Mouse (Mus musculus) thymus, postnatal 0 days (tissue): ENCODE data around the gene Tbc1d13. TPM values are rescaled to one million over a fixed set of nuclear protein-coding genes. Genes with fewer than 3 reads are reported as not detected.
A peak's percentile ranks its signal among the peaks of the same experiment; 100 is the strongest.

Experiments used
- DNase-seq: peaks from one replicate; pipeline ENCODE4 v3.0.0-alpha.2; 2015; ENCODE audit warnings: low spot score
- polyA plus RNA-seq: library from polyadenylated mRNA; unstranded; fragments of >200 nt; fragmentation: Nextera tagmentation; extraction: Ambion mirVana; gene quantifications from 2 replicates; pipeline ENCODE4 v1.2.1, GENCODE M21; 2015

Gene Tbc1d13
- polyA plus RNA-seq: 4.9 and 5.7 TPM in 2 replicates

- DNase-seq: peak; percentile 97
These were observed at the start of gene Tbc1d13 for GRCm38 (mm10) chr2:30133613-30134377. TSS of gene Tbc1d13 (plus strand) at chr2:30133746.

GRCm38 (mm10) chr2:30084113-30084512, 49.4 kb upstream of the Tbc1d13 start:
- no peak for DNase-seq

GRCm38 (mm10) chr2:30084632-30085031, 48.9 kb upstream of the Tbc1d13 start:
- no peak for DNase-seq

DNA sequence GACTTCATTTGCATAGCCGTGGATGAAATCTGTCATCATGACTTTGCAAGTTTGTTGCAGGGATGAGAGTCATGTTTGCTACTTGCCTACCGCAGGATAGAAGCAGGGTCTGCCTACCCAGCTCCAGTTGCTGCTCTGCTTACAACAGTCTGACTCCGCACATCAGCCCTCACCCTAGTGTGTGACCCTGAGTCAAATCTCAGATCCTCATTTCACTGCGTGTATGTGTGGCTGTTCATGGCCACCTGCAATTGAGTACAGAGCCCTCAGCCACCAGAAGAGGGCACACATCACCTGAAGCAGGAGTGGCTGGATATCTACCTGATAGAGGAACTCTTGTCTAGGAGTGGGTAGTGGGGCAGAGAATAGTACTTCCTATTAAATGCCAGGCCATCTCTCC, 46.2 kb upstream of the Tbc1d13 start:
- DNase-seq: no peak

DNA sequence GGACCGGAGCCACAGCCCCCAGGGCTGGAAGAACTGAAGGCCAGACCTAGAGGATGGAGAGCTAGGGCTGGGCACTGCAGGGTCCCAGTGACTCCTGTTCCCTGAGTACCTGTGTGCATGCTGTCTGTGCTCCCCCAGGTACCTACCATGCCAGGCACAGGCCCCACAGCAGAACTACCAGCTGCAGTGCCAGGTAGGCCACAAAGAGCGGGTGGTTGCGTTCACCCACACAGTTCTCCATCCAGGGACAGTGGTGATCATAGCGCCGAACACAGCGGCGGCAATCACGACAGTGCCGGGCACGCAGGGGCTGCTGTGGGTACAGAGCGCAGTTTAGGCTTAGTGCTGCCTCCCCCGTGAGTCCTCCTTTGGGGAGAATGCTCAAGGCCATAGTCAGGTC, 42.0 kb upstream of the Tbc1d13 start:
- no peak for DNase-seq

- DNase-seq: no peak
These were observed 41.1 kb upstream of the Tbc1d13 start for GRCm38 (mm10) chr2:30092280-30092918.

GRCm38 (mm10) chr2:30093471-30094207, 39.9 kb upstream of the Tbc1d13 start, which contains the start of gene Zdhhc12:
TSS of gene Zdhhc12 (minus strand) at chr2:30093648.
- DNase-seq: peak; percentile 100

DNA sequence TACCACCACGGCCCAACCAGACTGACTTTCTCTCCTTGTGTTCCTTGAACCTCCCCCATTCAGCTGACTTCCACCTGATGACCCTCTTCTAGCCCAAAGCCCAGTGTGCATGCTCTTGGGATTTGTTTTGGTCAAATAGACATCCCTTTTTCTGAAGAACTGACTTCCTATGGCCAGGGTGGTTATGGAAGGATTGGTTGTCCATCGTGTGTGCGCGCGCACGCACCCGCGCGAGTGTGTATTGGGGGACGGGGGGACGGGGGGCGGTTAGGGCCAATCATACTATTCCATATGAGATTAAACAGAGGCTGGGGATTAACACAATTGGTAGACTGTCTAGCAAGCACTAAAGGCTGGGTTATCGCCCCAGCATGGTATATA, 39.3 kb upstream of the Tbc1d13 start:
- no peak for DNase-seq

DNA sequence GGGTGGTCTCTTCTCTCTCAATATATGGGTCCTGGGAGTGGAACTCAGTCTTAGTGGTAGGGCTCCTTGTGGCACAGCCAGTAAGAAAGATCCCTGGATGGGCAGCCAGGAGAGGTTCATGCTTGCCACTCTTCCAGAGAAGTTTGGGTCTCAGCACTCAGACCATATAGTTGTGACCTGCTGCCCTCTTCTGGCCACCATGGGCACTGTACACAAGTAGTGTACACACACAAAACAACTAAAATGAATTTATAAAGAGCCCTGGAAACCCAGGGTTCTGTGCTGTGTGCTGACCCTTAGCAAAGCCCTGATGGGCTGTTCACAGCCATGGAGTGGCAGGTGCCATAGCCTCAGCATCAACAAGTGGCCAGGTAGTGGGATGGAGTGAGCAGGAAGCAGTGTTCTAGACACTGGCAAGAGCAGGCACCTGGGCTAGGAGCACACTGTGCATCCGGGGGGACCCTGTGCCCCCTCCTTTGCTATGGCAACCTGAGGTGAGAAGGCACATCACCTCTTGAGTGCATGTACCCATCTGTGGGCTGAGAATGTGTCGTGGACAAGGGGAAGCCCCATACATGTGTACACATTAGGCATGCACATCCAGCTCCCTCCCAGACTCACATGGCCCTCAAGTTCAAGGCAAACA, 37.5 kb upstream of the Tbc1d13 start:
- peak; percentile 58 for DNase-seq

DNA sequence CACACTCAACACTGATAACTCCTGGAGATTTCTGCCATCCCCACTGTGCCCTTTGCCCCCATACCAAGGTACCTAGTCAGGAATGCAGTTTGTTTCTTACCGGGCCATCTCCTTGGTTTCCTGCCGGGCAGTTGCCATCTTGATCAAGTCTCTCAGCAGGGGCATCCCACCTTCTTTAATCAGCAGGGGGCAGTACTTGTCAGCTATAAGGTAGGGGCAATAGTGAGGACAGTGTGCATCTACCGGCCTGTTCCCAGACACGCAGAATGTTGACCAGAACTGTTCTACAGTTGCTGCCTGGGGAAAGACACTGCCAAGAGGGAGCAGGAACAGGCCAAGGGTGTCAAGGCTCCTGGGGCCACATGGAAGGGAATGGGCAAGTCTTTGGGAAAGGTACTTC, 33.3 kb upstream of the Tbc1d13 start:
- no peak for DNase-seq

DNA sequence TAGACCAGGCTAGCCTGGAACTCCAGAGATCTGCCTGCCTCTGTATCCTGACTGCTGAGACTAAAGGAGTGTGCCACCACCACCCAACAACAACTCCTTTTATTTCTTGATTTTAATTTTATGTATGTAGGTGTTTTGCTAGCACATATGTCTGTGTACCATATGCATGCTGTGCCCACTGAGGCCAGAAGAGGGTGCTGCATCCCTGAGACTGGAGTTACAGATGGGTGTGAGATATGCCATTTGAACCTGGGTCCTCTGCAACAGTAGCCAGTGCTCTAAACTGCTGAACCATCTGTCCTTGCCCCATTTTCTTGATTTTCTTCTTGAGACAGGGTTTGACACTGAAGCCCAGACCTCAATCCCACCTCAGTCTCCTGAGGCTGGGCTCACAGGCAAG, 27.2 kb upstream of the Tbc1d13 start:
- peak; percentile 70 for DNase-seq

DNA sequence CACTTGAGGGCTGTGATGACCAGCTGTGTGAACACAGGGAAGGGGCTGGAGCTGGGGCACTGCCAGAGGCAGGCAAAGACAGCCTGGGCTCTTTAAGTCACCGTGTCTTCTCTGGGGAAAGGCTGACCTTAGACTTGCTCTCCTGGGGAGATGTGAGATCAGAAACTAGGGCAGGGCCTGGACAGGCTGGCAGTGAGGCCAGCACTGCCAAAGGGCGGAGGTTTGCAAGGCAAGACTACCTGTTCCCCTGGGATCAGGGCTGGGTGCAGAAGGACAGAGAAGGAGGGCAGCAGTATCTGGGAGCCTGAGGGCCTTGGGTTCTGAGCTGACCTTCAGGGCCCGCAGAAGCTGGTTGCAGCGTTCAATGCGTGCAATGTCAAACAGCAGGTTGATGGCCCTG, 25.9 kb upstream of the Tbc1d13 start:
- DNase-seq: no peak

GRCm38 (mm10) chr2:30108260-30108659, 25.3 kb upstream of the Tbc1d13 start:
- no peak for DNase-seq

DNA sequence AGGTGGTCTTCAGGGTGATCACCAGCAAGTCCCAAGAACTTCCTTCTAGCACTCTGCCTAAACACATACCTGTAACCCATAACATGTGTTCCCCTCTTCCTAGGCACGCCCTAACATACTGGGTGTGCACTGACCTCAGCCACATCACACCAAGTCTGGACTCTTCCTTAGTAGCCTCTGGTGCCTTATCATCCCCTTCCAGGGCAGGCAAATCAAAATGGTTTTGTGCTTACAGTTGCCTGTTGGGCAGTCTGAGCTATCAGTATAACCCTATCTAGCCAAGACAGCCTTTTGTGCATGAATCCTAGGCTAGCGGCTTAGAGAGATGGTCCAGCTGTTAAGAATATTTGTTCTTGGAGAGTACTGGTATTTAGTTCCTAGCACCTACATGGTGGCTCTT, 22.0 kb upstream of the Tbc1d13 start:
- no peak for DNase-seq

DNA sequence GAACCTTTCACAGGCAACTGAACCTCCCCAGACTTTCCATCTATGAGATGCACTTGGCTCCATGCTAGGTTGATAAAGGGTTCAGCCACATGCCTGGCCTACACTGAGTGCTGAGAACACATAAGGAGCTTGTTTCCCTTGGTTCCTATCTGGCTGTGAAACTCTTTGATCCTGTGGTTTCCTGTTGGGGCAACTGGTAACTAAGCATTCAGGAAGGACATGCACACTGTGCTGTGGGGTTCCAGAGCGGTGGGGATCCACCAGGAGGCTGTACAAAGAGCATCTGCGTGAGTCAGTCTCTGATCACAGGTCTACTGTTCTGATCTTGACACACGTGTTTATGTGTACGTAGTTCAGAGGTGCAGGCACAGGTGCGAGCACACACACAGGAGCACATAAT, 21.0 kb upstream of the Tbc1d13 start:
- peak; percentile 55 for DNase-seq

DNA sequence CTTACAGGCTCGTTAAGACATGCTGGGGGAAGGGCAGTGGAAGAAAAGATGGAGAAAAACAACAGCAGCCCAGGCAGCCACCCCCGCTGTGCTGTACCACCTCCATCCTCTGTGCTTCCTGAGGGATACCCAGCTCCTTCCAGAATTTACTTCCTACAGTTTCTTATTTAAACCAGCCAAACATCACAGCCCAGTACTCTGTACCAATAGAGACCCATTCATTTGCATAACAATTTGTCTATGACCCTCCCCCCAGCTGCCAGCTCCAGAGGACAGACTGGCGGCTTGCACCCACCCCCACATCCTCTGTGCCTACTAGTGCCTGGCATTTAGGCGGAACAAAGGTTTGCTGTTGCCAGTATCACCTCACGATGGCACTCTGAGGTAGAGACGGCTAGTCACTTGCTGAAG, 13.9 kb upstream of the Tbc1d13 start:
- DNase-seq: peak; percentile 41

DNA sequence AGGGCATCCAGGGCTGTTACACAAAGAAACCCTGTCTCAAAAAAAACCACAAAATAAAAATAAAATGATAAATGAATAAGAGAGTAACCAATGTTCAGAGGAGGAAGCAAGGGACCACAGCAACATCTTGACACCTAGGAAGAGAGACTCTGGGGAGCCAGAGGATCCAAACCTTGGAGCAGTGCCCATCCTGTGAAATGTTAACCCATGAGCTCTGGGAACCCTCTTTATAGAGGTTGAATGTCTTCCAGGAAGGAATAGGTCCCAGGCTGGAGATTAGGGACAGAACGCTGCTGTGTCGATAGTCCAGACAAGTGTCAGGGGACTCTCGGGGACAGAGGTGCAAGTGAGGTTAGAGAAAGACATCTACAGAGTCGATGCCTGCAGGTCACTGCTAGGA, 13.3 kb upstream of the Tbc1d13 start:
- DNase-seq: no peak

GRCm38 (mm10) chr2:30122766-30123165, 10.8 kb upstream of the Tbc1d13 start:
- no peak for DNase-seq

DNA sequence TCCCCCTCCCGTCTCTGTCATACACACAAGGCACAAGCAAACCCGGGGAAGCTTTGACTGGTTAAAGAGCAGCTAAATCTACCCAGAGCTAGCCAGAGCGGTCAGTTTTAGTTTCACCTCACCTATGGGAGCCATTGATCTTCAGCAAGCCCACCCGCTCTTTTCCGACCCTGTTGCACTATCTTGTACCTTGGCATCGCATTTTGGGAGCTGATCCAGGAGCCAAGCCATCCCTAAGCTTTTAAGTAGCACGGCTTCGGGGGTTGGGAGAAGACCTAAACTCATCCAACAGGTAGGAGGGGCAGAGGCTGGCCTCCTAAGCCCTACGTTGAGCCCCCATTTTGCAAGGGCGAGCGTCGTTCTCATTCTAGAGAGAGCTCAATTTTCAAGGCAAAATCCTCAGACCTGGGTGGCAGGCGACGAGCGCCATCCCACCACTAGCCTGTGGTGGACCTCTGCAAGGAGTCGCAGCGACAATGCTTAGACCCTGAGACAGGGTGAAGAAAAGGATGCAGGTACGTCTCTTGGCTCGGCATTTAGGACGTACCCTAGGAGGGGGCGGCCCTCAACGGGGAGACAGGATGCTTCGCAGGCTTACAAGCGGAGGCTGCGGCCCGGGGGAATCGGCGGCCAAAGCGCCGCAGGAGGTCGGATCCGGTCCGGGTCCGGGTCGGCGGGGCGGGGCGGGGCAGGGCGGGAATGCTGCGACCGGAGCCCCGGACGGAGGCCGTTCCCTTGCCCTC, 9.6 kb upstream of the Tbc1d13 start:
- no peak for DNase-seq

DNA sequence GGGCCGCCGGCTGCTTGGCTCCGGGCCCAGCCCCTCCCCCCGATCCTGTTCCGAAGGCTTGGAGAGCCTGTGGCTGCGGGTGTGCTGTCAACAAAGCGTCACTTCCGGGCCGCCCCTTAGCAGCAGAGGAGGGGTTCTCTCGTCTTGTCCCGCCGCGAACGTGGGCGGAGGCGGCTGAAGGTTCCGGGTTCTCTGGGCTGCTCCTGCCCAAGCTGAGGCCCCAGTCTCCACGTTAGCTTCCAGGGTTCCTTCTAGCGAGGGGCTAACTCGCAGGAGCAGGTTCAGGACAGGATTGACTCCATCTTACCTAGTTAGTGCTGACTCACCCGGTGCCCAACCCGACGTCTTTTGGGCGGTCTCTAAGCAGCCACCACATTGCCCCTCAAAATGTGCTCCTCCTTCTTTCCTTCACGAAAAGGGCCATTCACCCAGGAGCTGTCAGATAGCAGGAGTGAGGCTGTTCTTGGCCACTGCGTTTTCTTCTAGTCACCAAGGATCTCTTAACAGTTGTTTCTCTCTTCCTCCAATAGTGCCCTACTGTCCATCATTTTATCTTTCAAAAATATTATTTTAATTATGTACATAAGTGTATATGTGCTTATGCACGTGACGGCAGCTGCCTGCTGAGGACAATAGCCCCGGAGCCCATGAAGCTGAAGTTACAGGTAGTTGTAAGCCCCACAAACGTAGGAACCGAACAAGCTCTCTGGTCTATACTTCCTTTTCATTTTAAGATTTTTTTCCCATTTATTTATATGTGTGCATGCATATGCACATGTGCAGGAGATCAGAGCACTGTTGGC, 8.9 kb upstream of the Tbc1d13 start, which contains the start of gene Zer1:
Zer1 (minus strand) TSS at position 114 of the 803 bp plus-strand sequence.
- DNase-seq: peak; percentile 92
